Mouse (Mus musculus) liver, embryonic 14.5 days (tissue): ENCODE results near the gene Tnfsf9. TPM values are rescaled to one million over a fixed set of nuclear protein-coding genes. Genes with fewer than 3 reads are reported as not detected.

ENCODE experiments used
- ATAC-seq: fragments of 200-750 bp; cut with Nextera tagmentation; 2 replicates; pipeline ENCODE4 v1.8.0; 2017; ENCODE audit warnings: moderate number of reproducible peaks, mild to moderate bottlenecking, moderate library complexity; ENCODE audit not compliant: insufficient read depth
- DNase-seq, 3 experiments: peaks; one replicate each; pipeline ENCODE4 v3.0.0-alpha.2; 2012 to 2013; ENCODE audit warnings: low read depth in 3 of 3, low spot score in 3 of 3
- H3K27ac ChIP-seq: fragments of 300-500 bp; sonication (generic); 2 replicates; pipeline ENCODE4 v1.5.1; 2014; ENCODE audit warnings: moderate library complexity, mild to moderate bottlenecking, control low read depth, inconsistent platforms
- H3K27me3 ChIP-seq: fragments of 300-500 bp; sonication (generic); 2 replicates; pipeline ENCODE4 v1.6.1; 2014; ENCODE audit warnings: mild to moderate bottlenecking, low read length, moderate library complexity; ENCODE audit not compliant: control insufficient read depth, insufficient read depth
- H3K36me3 ChIP-seq: fragments of 300-500 bp; sonication (generic); replicated peaks from 2 replicates; pipeline ENCODE4 v1.6.1; 2014; ENCODE audit warnings: low read depth; ENCODE audit not compliant: control insufficient read depth, insufficient read depth
- H3K4me1 ChIP-seq, 2 experiments: fragments of 200-500 bp in 1 of 2; fragments of 300-500 bp in 1 of 2; sonication (generic) in 1 of 2; replicated peaks; 2 replicates each; pipeline ENCODE4 v1.6.1; 2012 to 2014; ENCODE audit warnings: antibody characterized with exemption in 1 of 2, inconsistent platforms in 1 of 2, low read length in 1 of 2; ENCODE audit not compliant: control insufficient read depth in 2 of 2, insufficient read depth in 2 of 2
- H3K4me2 ChIP-seq: fragments of 300-500 bp; sonication (generic); 2 replicates; pipeline ENCODE4 v1.6.1; 2014; ENCODE audit warnings: low read depth, mild to moderate bottlenecking, control low read depth, moderate library complexity
- H3K4me3 ChIP-seq, 2 experiments: fragments of 200-500 bp in 1 of 2; fragments of 300-500 bp in 1 of 2; sonication (generic) in 1 of 2; 2 replicates each; pipeline ENCODE4 v1.5.1; 2012 to 2014; ENCODE audit warnings: low read depth in 2 of 2, low read length in 2 of 2, mild to moderate bottlenecking in 2 of 2, control low read depth in 1 of 2, inconsistent platforms in 1 of 2, moderate library complexity in 1 of 2; ENCODE audit not compliant: insufficient read depth in 1 of 2
- H3K9ac ChIP-seq: fragments of 300-500 bp; sonication (generic); replicated peaks from 2 replicates; pipeline ENCODE4 v1.6.1; 2014; ENCODE audit warnings: mild to moderate bottlenecking, control low read depth, moderate library complexity
- H3K9me3 ChIP-seq: fragments of 300-500 bp; sonication (generic); 2 replicates; pipeline ENCODE4 v1.6.1; 2016; ENCODE audit warnings: low read length, mixed read lengths; ENCODE audit not compliant: control insufficient read depth
- CTCF ChIP-seq: IDR thresholded peaks from 2 replicates; pipeline ENCODE4 v1.5.1; 2016; ENCODE audit warnings: antibody characterized with exemption, low read depth, control low read depth
- EP300 ChIP-seq: IDR thresholded peaks from 2 replicates; pipeline ENCODE4 v1.6.1; 2016; ENCODE audit warnings: antibody characterized with exemption, low read depth
- WGBS: fragments of 180-500 bp; shearing (Covaris S2); extraction: QIAGEN DNeasy Blood & Tissue Kit; methylation state at CpG from one replicate; pipeline ENCODE4 v1.1.7; 2014; ENCODE audit not compliant: insufficient replicate concordance; 5-methylcytosine and 5-hydroxymethylcytosine counted together
- polyA plus RNA-seq, 2 experiments: library from polyadenylated mRNA; depleted of rRNA in 1 of 2; stranded (reverse) in 1 of 2; unstranded in 1 of 2; fragments of >200 nt; fragmentation: Nextera tagmentation in 1 of 2; extraction: Ambion mirVana in 1 of 2; gene quantifications; 2 replicates each; pipeline versions ENCODE4 v1.2.1 to v1.2.3; 2012 to 2014

Tnfsf9 gene
- polyA plus RNA-seq, 2 experiments, result 0.22 to 0.46 TPM

DNA sequence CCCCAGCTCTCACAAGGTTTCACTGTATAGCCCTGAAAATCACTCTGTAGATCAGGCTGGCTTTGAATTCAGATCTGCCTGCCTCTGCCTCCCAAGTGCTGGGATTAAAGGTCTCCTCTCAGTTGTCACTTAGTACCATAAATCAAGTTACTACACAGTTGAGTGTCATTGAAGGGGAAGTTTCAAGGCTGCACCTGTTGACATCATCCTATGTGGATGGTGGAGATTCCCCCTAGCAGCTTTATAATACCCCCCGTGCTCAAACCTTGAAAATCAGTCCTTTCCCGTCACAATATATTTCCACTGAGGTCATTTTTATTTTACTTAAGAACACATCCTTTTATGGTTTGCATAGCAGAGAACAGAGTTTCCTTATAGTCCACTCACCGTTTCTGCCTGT is 38.6 kb downstream of the Tnfsf9 start:
- Histone ChIP-seq H3K4me3 (no peak overlapping the region), H3K27ac (no peak overlapping the region), H3K9ac (no peak overlapping the region), H3K4me1 (peaks cover 2 to 9% of the 10 kb centered on the region in 2 experiments; a peak in 2 of 4 replicates), H3K9me3 (no peaks in the 10 kb centered on the region), H3K4me2 (no peak overlapping the region), H3K36me3 (no peaks in the 10 kb centered on the region), H3K27me3 (peaks cover 13% of the 10 kb centered on the region)
- TF ChIP-seq CTCF, result no peak
- no peak for TF ChIP-seq EP300
- DNase-seq (no peak), ATAC-seq (no peak)
- 59% methylated on average over 3 of the region's 3 CpGs for WGBS

GRCm38 (mm10) chr17:57145115-57145514 is 40.0 kb downstream of the Tnfsf9 start:
- Histone ChIP-seq H3K9ac (no peak overlapping the region), H3K27ac (no peak overlapping the region), H3K36me3 (no peaks in the 10 kb centered on the region), H3K4me1 (peaks cover 0 to under 1% of the 10 kb centered on the region in 2 experiments; a peak in 2 of 4 replicates), H3K27me3 (peaks cover 27% of the 10 kb centered on the region), H3K4me2 (no peak overlapping the region), H3K4me3 (no peak overlapping the region), H3K9me3 (no peaks in the 10 kb centered on the region)
- 62% methylated on average over 1 of the region's 1 CpGs for WGBS
- TF ChIP-seq CTCF (no peak), EP300 (no peak)
- ATAC-seq (no peak), DNase-seq (no peak)

GRCm38 (mm10) chr17:57148343-57148742 is 43.2 kb downstream of the Tnfsf9 start:
- Histone ChIP-seq H3K4me3 (no peak overlapping the region), H3K36me3 (no peaks in the 10 kb centered on the region), H3K9me3 (no peaks in the 10 kb centered on the region), H3K4me2 (no peak overlapping the region), H3K9ac (no peak overlapping the region), H3K27ac (no peak overlapping the region), H3K4me1 (no peaks in the 10 kb centered on the region), H3K27me3 (peaks cover 34% of the 10 kb centered on the region)
- TF ChIP-seq CTCF, result no peak
- DNase-seq, result no peak
- no peak for ATAC-seq
- 38% methylated on average over 4 of the region's 4 CpGs for WGBS

GRCm38 (mm10) chr17:57148994-57149803 is 44.1 kb downstream of the Tnfsf9 start, which contains the start of gene Cd70:
Cd70 (minus strand) TSS chr17:57149777.
- WGBS, result 7% methylated on average over 39 of the region's 39 CpGs
- H3K4me1 ChIP-seq, result no peaks in the 10 kb centered on the region
- ATAC-seq (no peak), DNase-seq (no peak)
- no peak for TF ChIP-seq EP300
- no peak within 1 kb of the TSS for H3K4me3 ChIP-seq
- H3K9ac ChIP-seq, result no peak within 1 kb of the TSS
- no peaks in the 10 kb centered on the region for H3K36me3 ChIP-seq
- peaks cover 34% of the 10 kb centered on the region for H3K27me3 ChIP-seq
- no peak within 1 kb of the TSS for H3K27ac ChIP-seq
- no peaks in the 10 kb centered on the region for H3K9me3 ChIP-seq
- no peak within 1 kb of the TSS for H3K4me2 ChIP-seq

GRCm38 (mm10) chr17:57153006-57153405 is 47.9 kb downstream of the Tnfsf9 start:
- DNase-seq, result no peak
- Histone ChIP-seq H3K9ac (no peak overlapping the region), H3K27me3 (peaks cover 28% of the 10 kb centered on the region), H3K4me2 (no peak overlapping the region), H3K4me3 (no peak overlapping the region), H3K4me1 (peaks cover 0 to 3% of the 10 kb centered on the region in 2 experiments; a peak in 1 of 4 replicates), H3K9me3 (no peaks in the 10 kb centered on the region), H3K27ac (no peak overlapping the region), H3K36me3 (no peaks in the 10 kb centered on the region)
- 60% methylated on average over 6 of the region's 6 CpGs for WGBS
- ATAC-seq, result no peak
- no peak for TF ChIP-seq EP300
- no peak for TF ChIP-seq CTCF
